Mouse (Mus musculus): ENCODE data around the gene Hilpda. TPM values are rescaled to one million over a fixed set of nuclear protein-coding genes. Genes with fewer than 3 reads are reported as not detected.

Hilpda gene
- polyA plus RNA-seq, 1 experiment from 2014 or later = 23.4 TPM

Other genes starting within 250 kb of the Hilpda start
- gene Lep, start 212.3 kb upstream of the Hilpda start, polyA plus RNA-seq (2014; fragmentation: Nextera tagmentation; extraction: Ambion mirVana) = not detected in 2 replicates
- gene Rbm28, start 107.5 kb upstream of the Hilpda start, polyA plus RNA-seq (2014; fragmentation: Nextera tagmentation; extraction: Ambion mirVana) = 39.9 and 43.0 TPM in 2 replicates
- 1.6 and 1.8 TPM in 2 replicates for gene Prrt4, start 92.9 kb upstream of the Hilpda start, polyA plus RNA-seq (2014; fragmentation: Nextera tagmentation; extraction: Ambion mirVana)
- gene Impdh1, start 56.1 kb upstream of the Hilpda start, polyA plus RNA-seq (2014; fragmentation: Nextera tagmentation; extraction: Ambion mirVana) = 34.3 and 40.4 TPM in 2 replicates
- gene Fam71f2, start 7.1 kb downstream of the Hilpda start, polyA plus RNA-seq (2014; fragmentation: Nextera tagmentation; extraction: Ambion mirVana) = 0.53 TPM in 1 of 2 replicates, not detected in the other
- 0.10 and 0.21 TPM in 2 replicates for gene Fam71f1, start 46.7 kb downstream of the Hilpda start, polyA plus RNA-seq (2014; fragmentation: Nextera tagmentation; extraction: Ambion mirVana)
- gene Calu, start 75.6 kb downstream of the Hilpda start, polyA plus RNA-seq (2014; fragmentation: Nextera tagmentation; extraction: Ambion mirVana) = 443 and 519 TPM in 2 replicates
- gene Opn1sw, start 116.0 kb downstream of the Hilpda start, polyA plus RNA-seq (2014; fragmentation: Nextera tagmentation; extraction: Ambion mirVana) = 0.27 and 0.30 TPM in 2 replicates
- gene Ccdc136, start 123.8 kb downstream of the Hilpda start, polyA plus RNA-seq (2014; fragmentation: Nextera tagmentation; extraction: Ambion mirVana) = 27.0 and 30.2 TPM in 2 replicates
- gene Flnc, start 160.8 kb downstream of the Hilpda start, polyA plus RNA-seq (2014; fragmentation: Nextera tagmentation; extraction: Ambion mirVana) = 37.1 and 42.5 TPM in 2 replicates
- 200 and 209 TPM in 2 replicates for gene Atp6v1f, start 195.2 kb downstream of the Hilpda start, polyA plus RNA-seq (2014; fragmentation: Nextera tagmentation; extraction: Ambion mirVana)
- not detected in 2 replicates for gene Atp6v1fnb, start 198.9 kb downstream of the Hilpda start, polyA plus RNA-seq (2014; fragmentation: Nextera tagmentation; extraction: Ambion mirVana)
- gene Kcp, start 235.5 kb downstream of the Hilpda start, polyA plus RNA-seq (2014; fragmentation: Nextera tagmentation; extraction: Ambion mirVana) = 10.9 and 13.1 TPM in 2 replicates